Mouse (Mus musculus) ES-E14 (cell line): ENCODE results near the gene Zbed3.

Experiments
- HCFC1 ChIP-seq: IDR thresholded peaks from 2 replicates; pipeline ENCODE4 v1.6.1; 2012; ENCODE audit warnings: low read length, inconsistent platforms, borderline replicate concordance; ENCODE audit not compliant: insufficient read depth
- MAFK ChIP-seq: IDR thresholded peaks from 2 replicates; pipeline ENCODE4 v1.6.1; 2014; ENCODE audit warnings: mild to moderate bottlenecking, low read depth, low read length, inconsistent platforms; ENCODE audit not compliant: insufficient read depth

- no peak for TF ChIP-seq MAFK
- no peak for TF ChIP-seq HCFC1
Measured at GRCm38 (mm10) chr13:95320451-95320850, 3.0 kb upstream of the Zbed3 start.
